10 mouse cellular contexts compared by ENCODE assay signal in the genomic region with DNA sequence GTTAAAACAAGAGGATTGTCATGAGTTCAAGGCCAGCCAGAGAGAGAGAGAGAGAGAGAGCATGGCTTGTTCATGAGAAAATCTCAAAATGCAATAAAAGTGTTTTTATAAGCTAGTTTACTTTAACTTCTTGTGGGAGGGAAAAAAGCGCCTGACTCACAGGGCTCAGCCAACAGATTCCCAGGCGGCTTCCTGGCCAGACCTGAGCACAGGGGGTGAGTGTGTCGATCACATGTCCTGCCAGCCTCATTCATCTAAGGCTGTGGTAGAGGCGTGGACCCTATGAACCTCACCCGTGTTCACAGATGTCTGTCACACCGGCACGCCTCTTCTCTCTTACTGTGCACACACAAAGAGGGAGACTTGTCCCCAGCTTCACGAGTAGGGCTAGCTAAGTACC.
DNase-seq lines count a peak whose midpoint lies in the region; ATAC-seq and TF ChIP-seq lines count a peak whose summit lies in the region.
"Had no signal": no experiment of that assay in that cellular context is flagged by ENCODE, and none has a peak within 500 bp of the region (broad histone marks: within the 10 kb centered on the region; RNA-seq: fewer than 3 reads in every experiment).

No protein-coding gene starts in this region.

- peaks cover 33% of the 10 kb centered on the region for H3K36me3 ChIP-seq in lung, embryonic 14.5 days (ENCODE audit: insufficient read depth)
- H3K36me3 ChIP-seq in intestine, postnatal 0 days (ENCODE audit: control insufficient read depth, insufficient read depth), result peaks cover 12% of the 10 kb centered on the region; the same call in 1 of the 2 replicates
- H3K36me3 ChIP-seq in myocyte (ENCODE audit: control insufficient read depth, insufficient read depth), result peaks cover 5% of the 10 kb centered on the region

- H3K27me3 ChIP-seq in lung, embryonic 14.5 days (ENCODE audit: insufficient read depth, low read length), result no peaks in the 10 kb centered on the region
- no peaks in the 10 kb centered on the region for H3K27me3 ChIP-seq in intestine, postnatal 0 days (replicated peaks; ENCODE audit: control insufficient read depth, insufficient read depth, low read length)
- H3K27me3 ChIP-seq in myocyte (ENCODE audit: control insufficient read depth, insufficient read depth, insufficient read length), result no peaks in the 10 kb centered on the region

- H3K4me1 ChIP-seq in lung, embryonic 14.5 days (ENCODE audit: insufficient read depth), result peaks cover 8% of the 10 kb centered on the region; the same call in 1 of the 2 replicates
- H3K4me1 ChIP-seq in intestine, postnatal 0 days (replicated peaks; ENCODE audit: control insufficient read depth, insufficient read depth, low read length), result no peaks in the 10 kb centered on the region

- H3K9ac ChIP-seq in lung, embryonic 14.5 days, result no peak overlapping the region
- H3K9ac ChIP-seq in intestine, postnatal 0 days (ENCODE audit: low read depth, low read length), result no peak overlapping the region

- no peaks in the 10 kb centered on the region for H3K79me2 ChIP-seq in myocyte (ENCODE audit: control insufficient read depth, insufficient read depth)

- peak; percentile 48 for DNase-seq in adrenal gland, postnatal 10 days
- DNase-seq in adrenal gland, postnatal 25 days, result no peak
- peak; percentile 65 for DNase-seq in lung, embryonic 14.5 days
- no peak for DNase-seq in lung, adult 18-20 months
- no peak for DNase-seq in left cerebral cortex, postnatal 14 days (ENCODE audit: low spot score in 2 of 2)
- no peak for DNase-seq in spleen, adult 12 weeks (ENCODE audit: low spot score)
- DNase-seq: cerebellum, adult 18-20 months had no signal

- peak overlapping the region; percentile 78 for H3K27ac ChIP-seq in lung, embryonic 14.5 days (ENCODE audit: low read depth)
- H3K27ac ChIP-seq in intestine, postnatal 0 days (ENCODE audit: low read depth, low read length), result peak overlapping the region; percentile 62

- 36% methylated on average over 8 of the region's 8 CpGs for WGBS in lung, embryonic 14.5 days
- 15% methylated on average over 8 of the region's 8 CpGs for whole genome bisulfite sequencing in intestine, postnatal 0 days

- no peak overlapping the region for H3K4me2 ChIP-seq in lung, embryonic 14.5 days
- H3K4me2 ChIP-seq in intestine, postnatal 0 days (replicated peaks; ENCODE audit: low read depth), result peak overlapping the region; percentile 41; the same call in 1 of the 2 replicates
- no peak overlapping the region for H3K4me2 ChIP-seq in myocyte (ENCODE audit: low read depth)

- H3ac ChIP-seq in myocyte (ENCODE audit: control insufficient read depth, insufficient read length), result no peak overlapping the region

- no peak overlapping the region for H3K4me3 ChIP-seq in lung, embryonic 14.5 days (ENCODE audit: low read depth, low read length)
- H3K4me3 ChIP-seq in intestine, postnatal 0 days (ENCODE audit: low read depth, low read length), result no peak overlapping the region
- H3K4me3 ChIP-seq in myocyte, result no peak overlapping the region

- peak; percentile 62 for ATAC-seq in lung, embryonic 14.5 days (ENCODE audit: insufficient read depth)
- ATAC-seq in intestine, postnatal 0 days, result peak; percentile 73; the same call in 1 of the 2 replicates
- ATAC-seq: hindbrain, embryonic 16.5 days had no signal

- TF ChIP-seq POLR2A in myocyte (IDR thresholded peaks at IDR 0.05; ENCODE audit: insufficient read length, low read depth), result no peak

- intact Hi-C loops in left cerebral cortex, postnatal 14 days (cut with DNase I), result no loop called here

- no peaks in the 10 kb centered on the region for H3K9me3 ChIP-seq in lung, embryonic 14.5 days (ENCODE audit: low read depth, low read length)
- H3K9me3 ChIP-seq in intestine, postnatal 0 days (ENCODE audit: control insufficient read depth), result no peaks in the 10 kb centered on the region

- no peak for TF ChIP-seq CTCF in lung, embryonic 14.5 days (IDR thresholded peaks at IDR 0.05; ENCODE audit: low read depth)
- TF ChIP-seq CTCF in intestine, postnatal 0 days (IDR thresholded peaks at IDR 0.05; ENCODE audit: low read depth), result no peak

TF ChIP-seq in myocyte, 11 proteins besides CTCF, POLR2A, EP300 and RAD21:
- TF ChIP-seq USF1 (IDR thresholded peaks at IDR 0.05; ENCODE audit: low read depth) (peak; percentile 38), REST (IDR thresholded peaks at IDR 0.05; ENCODE audit: insufficient read depth, insufficient read length) (no peak), MYOD1 (IDR thresholded peaks at IDR 0.05; ENCODE audit: control insufficient read depth in 1 of 3, insufficient read length in 2 of 3, low read depth in 2 of 3) (no peak), TCF3 (IDR thresholded peaks at IDR 0.05; ENCODE audit: insufficient read length, low read depth) (no peak), MAX (IDR thresholded peaks at IDR 0.05; ENCODE audit: low read depth) (no peak), MYOG (IDR thresholded peaks at IDR 0.05; ENCODE audit: control insufficient read depth in 1 of 3, insufficient read depth in 1 of 3, insufficient read length in 2 of 3, low read depth in 2 of 3) (no peak), E2F4 (IDR thresholded peaks at IDR 0.05; ENCODE audit: insufficient read depth) (no peak)

Comparison
In these comparisons a context has a peak if more than half of its experiments do, and no peak if none do; other contexts are left out.
1. DNase-seq: peak in adrenal gland, postnatal 10 days (single experiment) and lung, embryonic 14.5 days (single experiment); none in adrenal gland, postnatal 25 days (single experiment), lung, adult 18-20 months (0 of 2), left cerebral cortex, postnatal 14 days (0 of 2) and spleen, adult 12 weeks (single experiment).